Mouse (Mus musculus): ENCODE data around the gene Map2k4.

The Map2k4 gene

GRCm38 (mm10) chr11:65788154-65788553 lies at the start of gene Map2k4:
TSS of gene Map2k4 (minus strand) at chr11:65788297.
- DNase-seq: peak; percentile 92 to 96

GRCm38 (mm10) chr11:65824556-65824955 lies 36.5 kb upstream of the Map2k4 start:
- DNase-seq: peak in 1 of 2 experiments; percentile 39

GRCm38 (mm10) chr11:65820877-65821276 lies 32.8 kb upstream of the Map2k4 start:
- DNase-seq: peak; percentile 73 to 82

GRCm38 (mm10) chr11:65820280-65820679 lies 32.2 kb upstream of the Map2k4 start:
- peak; percentile 24 to 54 for DNase-seq

GRCm38 (mm10) chr11:65818193-65818592 lies 30.1 kb upstream of the Map2k4 start:
- no peak for DNase-seq

- DNase-seq: no peak
Measured at GRCm38 (mm10) chr11:65816237-65816636, 28.1 kb upstream of the Map2k4 start.

GRCm38 (mm10) chr11:65814381-65814780 lies 26.3 kb upstream of the Map2k4 start:
- no peak for DNase-seq

- no peak for DNase-seq
Measured at GRCm38 (mm10) chr11:65812088-65812487, 24.0 kb upstream of the Map2k4 start.

GRCm38 (mm10) chr11:65807601-65808000 lies 19.5 kb upstream of the Map2k4 start:
- no peak for DNase-seq

GRCm38 (mm10) chr11:65806909-65807504 lies 18.9 kb upstream of the Map2k4 start, which contains the start of gene Zkscan6:
TSS of gene Zkscan6 (plus strand) at chr11:65807175.
- DNase-seq: peak; percentile 91 to 96

GRCm38 (mm10) chr11:65806321-65806904 lies 18.3 kb upstream of the Map2k4 start:
- peak; percentile 35 to 49 for DNase-seq

- no peak for DNase-seq
Measured at GRCm38 (mm10) chr11:65801899-65802298, 13.8 kb upstream of the Map2k4 start.

GRCm38 (mm10) chr11:65795896-65796295 lies 7.8 kb upstream of the Map2k4 start:
- no peak for DNase-seq

GRCm38 (mm10) chr11:65794428-65795219 lies 6.5 kb upstream of the Map2k4 start:
- DNase-seq: no peak

- peak in 1 of 2 experiments; percentile 27 for DNase-seq
Measured at GRCm38 (mm10) chr11:65787421-65788151, 511 bp downstream of the Map2k4 start.

GRCm38 (mm10) chr11:65786160-65786559 lies 1.9 kb downstream of the Map2k4 start:
- DNase-seq: no peak

GRCm38 (mm10) chr11:65781596-65781995 lies 6.5 kb downstream of the Map2k4 start:
- DNase-seq: no peak

GRCm38 (mm10) chr11:65779578-65779977 lies 8.5 kb downstream of the Map2k4 start:
- no peak for DNase-seq

- DNase-seq: no peak
Measured at GRCm38 (mm10) chr11:65779066-65779465, 9.0 kb downstream of the Map2k4 start.

GRCm38 (mm10) chr11:65777810-65778209 lies 10.3 kb downstream of the Map2k4 start:
- DNase-seq: no peak

GRCm38 (mm10) chr11:65776906-65777611 lies 11.0 kb downstream of the Map2k4 start:
- no peak for DNase-seq

- no peak for DNase-seq
Measured at GRCm38 (mm10) chr11:65773946-65774656, 14.0 kb downstream of the Map2k4 start.
